Mouse (Mus musculus): ENCODE results near the gene Frmd6.

Frmd6 gene

GRCm38 (mm10) chr12:70804989-70805388, 20.3 kb upstream of the Frmd6 start:
- in situ Hi-C loops (cut with MboI; ENCODE audit: unreplicated experiment in 2 of 2), result loop anchor here (25.0 kb wide), 1 partner anchor 1282 kb away; the partner anchor contains the start of genes Jkamp (in 2 of the 2) and L3hypdh (in 2 of the 2)

- in situ Hi-C loops (cut with MboI; ENCODE audit: unreplicated experiment in 2 of 2), result loop anchor here (25.0 kb wide), 1 partner anchor 1280 kb away; the partner anchor contains the start of genes Jkamp (in 2 of the 2) and L3hypdh (in 2 of the 2)
Observed at GRCm38 (mm10) chr12:70807543-70807942, 17.8 kb upstream of the Frmd6 start.

- in situ Hi-C loops (cut with MboI; ENCODE audit: unreplicated experiment in 2 of 2), result loop anchor here (25.0 kb wide), 1 partner anchor 1279 kb away; the partner anchor contains the start of genes Jkamp (in 2 of the 2) and L3hypdh (in 2 of the 2)
Observed at GRCm38 (mm10) chr12:70807975-70808374, 17.3 kb upstream of the Frmd6 start.

DNA sequence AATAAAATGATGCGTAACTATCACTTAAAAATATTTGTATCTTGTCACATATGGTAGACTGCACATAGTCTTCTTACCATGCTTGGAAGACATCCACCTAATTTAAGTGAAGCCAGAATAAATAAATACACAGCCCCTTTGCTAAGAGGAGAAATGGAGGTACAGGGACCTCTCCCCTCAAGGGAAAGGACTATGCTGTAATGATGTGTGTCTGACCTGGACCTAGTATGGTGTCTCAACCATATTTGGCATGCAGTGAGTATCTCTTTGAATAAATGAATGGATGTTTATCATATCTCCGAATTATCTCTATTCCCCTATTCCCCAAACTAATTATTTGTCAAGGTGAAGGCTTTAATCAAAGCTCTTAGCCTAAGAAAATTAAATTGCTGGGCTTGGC, 15.4 kb upstream of the Frmd6 start:
- in situ Hi-C loops (cut with MboI; ENCODE audit: unreplicated experiment in 2 of 2), result loop anchor here (25.0 kb wide), 1 partner anchor 1277 kb away; the partner anchor contains the start of genes Jkamp (in 2 of the 2) and L3hypdh (in 2 of the 2)

- in situ Hi-C loops (cut with MboI; ENCODE audit: unreplicated experiment in 2 of 2), result loop anchor here (25.0 kb wide), 1 partner anchor 1276 kb away; the partner anchor contains the start of genes Jkamp (in 2 of the 2) and L3hypdh (in 2 of the 2)
Observed at GRCm38 (mm10) chr12:70811772-70812171, 13.5 kb upstream of the Frmd6 start.

- in situ Hi-C loops (cut with MboI; ENCODE audit: unreplicated experiment in 2 of 2), result loop anchor here (25.0 kb wide), 1 partner anchor 1275 kb away; the partner anchor contains the start of genes Jkamp (in 2 of the 2) and L3hypdh (in 2 of the 2)
Observed at GRCm38 (mm10) chr12:70812176-70812575, 13.1 kb upstream of the Frmd6 start.

DNA sequence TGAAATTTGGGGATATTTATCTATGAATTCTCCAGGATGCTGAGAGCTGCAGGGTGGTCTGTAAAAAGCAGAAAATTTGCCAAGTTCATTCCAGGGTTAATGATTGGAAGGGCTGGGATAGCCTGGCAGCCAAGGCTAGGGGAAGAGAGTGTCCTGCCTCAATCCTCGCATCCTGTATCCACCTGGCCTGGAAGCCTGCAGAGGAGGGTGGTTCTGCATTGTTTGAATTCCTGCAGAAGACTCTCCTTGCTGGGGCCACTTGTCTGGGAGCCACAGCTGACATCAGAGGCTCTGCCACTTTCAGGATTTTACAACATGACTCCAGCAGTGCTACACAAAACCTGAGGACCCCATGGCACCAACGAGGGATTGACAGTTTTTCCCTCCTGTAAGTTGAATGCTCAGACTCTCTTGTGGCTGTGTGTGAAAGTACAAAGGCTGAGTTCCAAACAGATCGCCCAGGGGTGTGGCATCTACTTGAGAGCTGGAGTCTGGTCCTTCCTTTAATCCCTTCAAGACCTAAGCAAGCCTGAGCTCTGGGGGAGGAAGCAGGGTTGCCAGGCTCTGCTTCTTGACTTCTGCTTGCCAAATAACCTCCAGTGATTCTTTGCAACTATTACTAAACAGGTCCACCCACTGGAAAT, 12.4 kb upstream of the Frmd6 start:
- in situ Hi-C loops (cut with MboI; ENCODE audit: unreplicated experiment in 2 of 2), result loop anchor here (25.0 kb wide), 1 partner anchor 1274 kb away; the partner anchor contains the start of genes Jkamp (in 2 of the 2) and L3hypdh (in 2 of the 2)

- in situ Hi-C loops (cut with MboI; ENCODE audit: unreplicated experiment in 2 of 2), result loop anchor here (25.0 kb wide), 1 partner anchor 1271 kb away; the partner anchor contains the start of genes Jkamp (in 2 of the 2) and L3hypdh (in 2 of the 2)
Observed at GRCm38 (mm10) chr12:70816731-70817130, 8.6 kb upstream of the Frmd6 start.

GRCm38 (mm10) chr12:70824017-70824416, 1.3 kb upstream of the Frmd6 start:
- in situ Hi-C loops (cut with MboI; ENCODE audit: unreplicated experiment in 2 of 2), result loop anchor here (10.0 to 25.0 kb wide), 2 partner anchors 81 to 1263 kb away; partner anchors contain the start of genes Jkamp (in 2 of the 2) and L3hypdh (in 2 of the 2)

GRCm38 (mm10) chr12:70825651-70826317, 470 bp downstream of the Frmd6 start:
- in situ Hi-C loops (cut with MboI; ENCODE audit: unreplicated experiment in 2 of 2), result loop anchor here (10.0 to 25.0 kb wide), 2 partner anchors 79 to 1638 kb away; partner anchors contain the start of genes Dnaaf2 (in 1 of the 2), Gm49383 (in 1 of the 2), Mgat2 (in 1 of the 2) and Rpl36al (in 1 of the 2)

- in situ Hi-C loops (cut with MboI; ENCODE audit: unreplicated experiment in 2 of 2), result loop anchor here (10.0 to 25.0 kb wide), 2 partner anchors 78 to 1639 kb away; partner anchors contain the start of genes Dnaaf2 (in 1 of the 2), Gm49383 (in 1 of the 2), Mgat2 (in 1 of the 2) and Rpl36al (in 1 of the 2)
Observed at GRCm38 (mm10) chr12:70826318-70827072, 1.2 kb downstream of the Frmd6 start.

DNA sequence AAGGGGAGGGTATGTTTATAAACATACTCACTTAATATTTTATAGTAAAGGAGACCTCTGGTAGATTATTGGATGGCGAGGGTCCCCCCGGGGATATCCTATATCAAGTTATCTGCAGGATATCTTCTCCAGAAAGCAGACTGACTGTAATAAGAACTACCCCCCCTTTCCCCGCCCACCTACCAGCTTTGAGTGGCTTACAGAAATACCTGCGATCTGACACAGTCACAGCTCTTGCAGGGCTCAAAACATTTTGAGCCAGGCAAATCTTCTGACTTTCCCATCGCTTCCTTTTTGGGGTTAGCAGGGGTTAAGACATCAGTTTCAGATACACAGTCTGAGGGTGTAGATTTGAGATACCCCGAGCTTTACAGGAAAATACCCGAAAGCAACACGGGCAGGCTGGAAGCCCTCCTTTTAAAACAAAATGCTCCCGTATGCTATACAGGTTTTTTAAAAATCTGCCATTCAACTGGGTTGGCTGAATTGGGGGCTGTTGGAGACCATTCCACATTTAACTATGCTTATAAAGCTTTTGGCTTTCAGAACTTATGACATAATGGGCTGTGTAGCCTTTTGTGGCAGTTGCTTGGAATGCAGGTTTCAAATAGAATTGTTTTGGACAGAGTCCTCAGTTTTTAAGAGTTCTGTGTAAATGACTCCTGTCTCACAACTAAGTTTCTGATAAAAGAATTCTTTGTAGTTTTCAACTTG, 2.0 kb downstream of the Frmd6 start:
- in situ Hi-C loops (cut with MboI; ENCODE audit: unreplicated experiment in 2 of 2), result loop anchor here (10.0 to 25.0 kb wide), 2 partner anchors 77 to 1640 kb away; partner anchors contain the start of genes Dnaaf2 (in 1 of the 2), Gm49383 (in 1 of the 2), Mgat2 (in 1 of the 2) and Rpl36al (in 1 of the 2)

DNA sequence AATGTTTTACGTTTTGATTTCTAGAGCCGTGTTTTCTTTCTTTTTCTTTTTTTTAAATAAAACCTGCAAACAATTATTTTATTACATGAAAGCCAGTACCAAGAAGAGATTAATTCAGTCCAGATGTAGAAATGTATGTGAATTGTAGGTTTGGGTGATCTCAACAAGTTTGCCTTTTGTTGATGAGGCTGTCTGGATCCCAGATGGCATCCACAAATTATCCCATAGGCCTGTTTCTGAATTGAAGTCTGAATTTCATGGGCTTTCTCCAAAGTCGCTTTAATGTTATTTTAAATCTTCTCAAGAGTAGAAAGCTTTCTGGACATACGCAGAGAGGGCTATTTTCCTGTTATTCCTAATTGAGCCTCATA, 2.6 kb downstream of the Frmd6 start:
- in situ Hi-C loops (cut with MboI; ENCODE audit: unreplicated experiment in 2 of 2), result loop anchor here (10.0 to 25.0 kb wide), 2 partner anchors 77 to 1641 kb away; partner anchors contain the start of genes Dnaaf2 (in 1 of the 2), Gm49383 (in 1 of the 2), Mgat2 (in 1 of the 2) and Rpl36al (in 1 of the 2)

DNA sequence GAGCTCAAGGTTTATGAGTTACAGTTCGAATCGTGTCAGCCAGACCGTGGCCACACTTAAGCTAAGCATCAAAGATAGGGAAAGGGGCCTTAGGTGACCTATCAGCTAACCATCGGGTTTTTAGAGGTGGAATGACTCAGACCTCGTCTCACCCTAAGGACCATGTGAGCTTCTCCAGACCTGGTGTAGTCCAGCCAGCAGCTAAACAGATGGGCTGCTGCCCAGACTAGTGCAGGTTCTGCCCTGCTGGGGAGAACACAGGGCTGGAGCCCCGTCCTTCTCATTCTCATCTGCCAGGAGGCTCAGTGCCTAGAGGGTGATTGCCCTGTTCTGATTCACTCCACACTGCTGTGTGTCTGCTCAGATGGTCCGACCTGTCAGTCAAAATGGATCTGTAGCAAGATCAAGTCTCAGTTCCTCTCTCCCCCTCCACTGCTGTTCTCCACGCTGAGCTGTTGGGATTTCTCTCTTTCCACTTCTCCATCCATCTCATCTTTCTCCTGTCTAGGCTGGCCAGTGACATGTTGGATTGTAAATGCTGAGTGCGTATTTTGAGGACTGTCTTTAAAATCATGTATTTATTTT, 5.8 kb downstream of the Frmd6 start:
- in situ Hi-C loops (cut with MboI; ENCODE audit: unreplicated experiment in 2 of 2), result loop anchor here in 1 of 2 experiments (25.0 kb wide), 1 partner anchor 1644 kb away; the partner anchor contains the start of genes Dnaaf2, Gm49383, Mgat2 and Rpl36al

DNA sequence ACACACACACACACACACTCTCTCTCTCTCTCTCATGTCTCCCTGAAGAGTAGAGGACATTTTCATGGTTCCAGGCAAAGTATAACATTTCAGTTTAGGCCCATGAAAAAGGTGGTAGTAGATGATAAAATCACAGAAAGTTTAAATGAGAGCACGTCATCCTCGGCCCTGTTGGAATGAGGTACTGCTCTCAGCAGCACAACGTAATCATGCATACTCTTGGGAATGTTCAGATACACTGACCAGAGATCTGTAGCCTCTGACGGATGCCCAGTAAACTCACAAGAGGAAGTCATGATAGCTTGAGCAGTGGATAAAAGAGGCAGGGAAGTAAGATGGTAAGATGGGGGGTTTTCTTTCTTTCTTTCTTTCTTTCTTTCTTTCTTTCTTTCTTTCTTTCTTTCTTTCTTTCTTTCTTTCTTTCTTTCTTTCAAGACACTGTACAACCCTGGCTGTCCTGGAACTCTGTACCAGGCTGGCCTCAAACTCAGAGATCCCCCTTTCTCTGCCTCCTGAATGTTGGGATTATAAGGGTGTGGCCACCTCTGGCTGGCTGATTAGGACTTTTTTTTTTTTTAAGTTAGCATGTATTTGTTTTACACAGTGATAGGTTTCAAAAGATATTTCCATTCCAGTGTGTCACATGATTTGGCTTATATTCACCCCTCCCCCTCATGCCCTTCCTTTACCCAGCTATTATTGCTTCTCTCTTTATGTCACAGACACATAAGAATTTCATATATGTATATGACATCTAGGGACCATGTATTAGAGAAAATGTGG, 7.1 kb downstream of the Frmd6 start:
- in situ Hi-C loops (cut with MboI; ENCODE audit: unreplicated experiment in 2 of 2), result loop anchor here in 1 of 2 experiments (25.0 kb wide), 1 partner anchor 1645 kb away; the partner anchor contains the start of genes Dnaaf2, Gm49383, Mgat2 and Rpl36al

- in situ Hi-C loops (cut with MboI; ENCODE audit: unreplicated experiment in 2 of 2), result loop anchor here in 1 of 2 experiments (25.0 kb wide), 1 partner anchor 1646 kb away; the partner anchor contains the start of genes Dnaaf2, Gm49383, Mgat2 and Rpl36al
Observed at GRCm38 (mm10) chr12:70833050-70833449, 7.7 kb downstream of the Frmd6 start.

DNA sequence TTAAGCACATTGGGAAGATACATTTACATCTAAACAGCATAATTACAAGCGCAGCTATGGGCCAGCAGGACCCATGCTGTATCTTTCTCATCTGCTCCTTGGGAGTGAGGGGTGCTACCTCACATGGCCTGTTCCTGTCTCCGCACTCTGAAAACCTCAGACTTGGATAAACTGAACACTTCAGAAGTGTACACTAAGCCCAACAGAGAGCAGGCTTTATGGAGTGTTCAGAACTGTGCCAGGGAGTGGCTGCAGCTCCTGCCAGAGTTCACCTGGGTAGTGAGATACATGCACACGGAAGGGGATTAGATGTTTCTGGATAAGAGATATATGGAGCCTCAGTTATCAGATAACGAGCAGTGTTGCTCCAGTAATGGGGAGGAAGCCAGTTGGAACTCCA, 8.7 kb downstream of the Frmd6 start:
- in situ Hi-C loops (cut with MboI; ENCODE audit: unreplicated experiment in 2 of 2), result loop anchor here in 1 of 2 experiments (25.0 kb wide), 1 partner anchor 1647 kb away; the partner anchor contains the start of genes Dnaaf2, Gm49383, Mgat2 and Rpl36al

Measured in v-Abl transformed pro-B cells (cell line).